Mouse (Mus musculus) gastrocnemius, adult 18-20 months (tissue): ENCODE results near the gene Aar2. TPM values are rescaled to one million over a fixed set of nuclear protein-coding genes. Genes with fewer than 3 reads are reported as not detected.
"Not testable (repeated sequence)": the region's sequence is repeated elsewhere in the genome, so short reads cannot be mapped to it uniquely, and the experiment has no call there.

Experiments
- DNase-seq: peaks from one replicate; pipeline ENCODE4 v3.0.0; 2021; ENCODE audit warnings: low spot score
- long read RNA-seq, 2 experiments: library from polyadenylated mRNA; stranded (forward); transcript quantifications; one replicate each; pipeline ENCODE4 v2.0.0; 2021
- total RNA-seq, 2 experiments: library from RNA; stranded (reverse); gene quantifications; 2 replicates each; pipeline ENCODE4 v1.2.3; 2021

Gene Aar2
- 10 to 100 TPM; 22.9 to 23.0 TPM for total RNA-seq
- long read RNA-seq, experiment 1, transcript Aar2-201 (4 exons, 3,427 nt): major isoform, 57 of 72 reads
- long read RNA-seq, experiment 1, partial matches to known transcripts: 3 of 72 reads
- long read RNA-seq, experiment 1, other reads (novel, unspliced or antisense): 9 of 72 reads
- long read RNA-seq, experiment 2, transcript Aar2-201 (4 exons, 3,427 nt): major isoform, 58 of 75 reads
- long read RNA-seq, experiment 2, partial matches to known transcripts: 3 of 75 reads
- long read RNA-seq, experiment 2, other reads (novel, unspliced or antisense): 10 of 75 reads

GRCm38 (mm10) chr2:156547123-156547891, at the start of gene Aar2:
Gene Aar2 (plus strand): TSS chr2:156547584.
- DNase-seq: peak; percentile 81

GRCm38 (mm10) chr2:156497915-156498314, 49.5 kb upstream of the Aar2 start:
- peak; percentile 62 for DNase-seq

GRCm38 (mm10) chr2:156501025-156501424, 46.4 kb upstream of the Aar2 start:
- DNase-seq: no peak

- no peak for DNase-seq
Observed at GRCm38 (mm10) chr2:156505533-156505932, 41.9 kb upstream of the Aar2 start.

GRCm38 (mm10) chr2:156512028-156512427, 35.4 kb upstream of the Aar2 start:
- no peak for DNase-seq

GRCm38 (mm10) chr2:156512561-156512960, 34.8 kb upstream of the Aar2 start:
- no peak for DNase-seq

GRCm38 (mm10) chr2:156515102-156515501, 32.3 kb upstream of the Aar2 start:
- no peak for DNase-seq

- DNase-seq: peak; percentile 67
Observed at GRCm38 (mm10) chr2:156515565-156516185, 31.7 kb upstream of the Aar2 start.

GRCm38 (mm10) chr2:156516678-156517077, 30.7 kb upstream of the Aar2 start:
- not testable (repeated sequence) for DNase-seq

- no peak for DNase-seq
Observed at GRCm38 (mm10) chr2:156518306-156518705, 29.1 kb upstream of the Aar2 start.

GRCm38 (mm10) chr2:156519584-156519983, 27.8 kb upstream of the Aar2 start:
- no peak for DNase-seq

GRCm38 (mm10) chr2:156522994-156523393, 24.4 kb upstream of the Aar2 start:
- no peak for DNase-seq

- DNase-seq: no peak
Observed at GRCm38 (mm10) chr2:156524078-156524477, 23.3 kb upstream of the Aar2 start.

- DNase-seq: peak; percentile 16
Observed at GRCm38 (mm10) chr2:156529726-156530125, 17.7 kb upstream of the Aar2 start.

- DNase-seq: no peak
Observed at GRCm38 (mm10) chr2:156533160-156533559, 14.2 kb upstream of the Aar2 start.

- DNase-seq: no peak
Observed at GRCm38 (mm10) chr2:156538817-156539555, 8.4 kb upstream of the Aar2 start.

- no peak for DNase-seq
Observed at GRCm38 (mm10) chr2:156540991-156541390, 6.4 kb upstream of the Aar2 start.

GRCm38 (mm10) chr2:156542410-156542809, 5.0 kb upstream of the Aar2 start:
- no peak for DNase-seq

- no peak for DNase-seq
Observed at GRCm38 (mm10) chr2:156543804-156544203, 3.6 kb upstream of the Aar2 start.

GRCm38 (mm10) chr2:156552421-156552820, 5.0 kb downstream of the Aar2 start:
- DNase-seq: no peak

GRCm38 (mm10) chr2:156561808-156562207, 14.4 kb downstream of the Aar2 start:
- no peak for DNase-seq

- DNase-seq: peak; percentile 12
Observed at GRCm38 (mm10) chr2:156563557-156563956, 16.2 kb downstream of the Aar2 start.
